In genomic region chr16:38288851-38289250, GRCm38 (mm10) we compare ENCODE assay signal across 23 mouse cellular contexts. TPM values are rescaled to one million over a fixed set of nuclear protein-coding genes. Genes with fewer than 3 reads are reported as not detected.
DNase-seq lines count a peak whose midpoint lies in the region; ATAC-seq lines count a peak whose summit lies in the region.
"Had no signal": no experiment of that assay in that cellular context is flagged by ENCODE, and none has a peak within 500 bp of the region (broad histone marks: within the 10 kb centered on the region; RNA-seq: fewer than 3 reads in every experiment).

No protein-coding gene starts in this region.

- no peaks in the 10 kb centered on the region for H3K9me3 ChIP-seq in liver, embryonic 11.5 days (ENCODE audit: control insufficient read depth, low read length)
- no peaks in the 10 kb centered on the region for H3K9me3 ChIP-seq in liver, embryonic 12.5 days (replicated peaks)
- H3K9me3 ChIP-seq: embryonic facial prominence, embryonic 13.5 days; lung, embryonic 15.5 days had no signal

- WGBS in liver, embryonic 11.5 days: 30% methylated on average over 6 of the region's 6 CpGs
- WGBS in liver, embryonic 12.5 days (ENCODE audit: insufficient replicate concordance): 28% methylated on average over 6 of the region's 6 CpGs

- no peak; the same call in 1 of the 2 replicates for ATAC-seq in liver, embryonic 11.5 days (replicated peaks; ENCODE audit: low FRiP score)
- ATAC-seq in liver, embryonic 12.5 days: no peak

- H3K27ac ChIP-seq in liver, embryonic 11.5 days (ENCODE audit: low read depth, low read length): no peak overlapping the region
- H3K27ac ChIP-seq in liver, embryonic 12.5 days: peak overlapping the region; percentile 67; the same call in 1 of the 2 replicates
- H3K27ac ChIP-seq: embryonic facial prominence, embryonic 13.5 days; left cerebral cortex, adult 2 months; lung, embryonic 15.5 days; macrophage had no signal

- peak; percentile 77 for DNase-seq in embryo, embryonic 10 days (ENCODE audit: low spot score)
- DNase-seq in embryo, embryonic 11 days: no peak
- peak; percentile 33 for DNase-seq in liver
- no peak for DNase-seq in liver, embryonic 11.5 days (ENCODE audit: low spot score)
- peak; percentile 65 for DNase-seq in yolk sac, embryonic 10.5 days (ENCODE audit: low spot score)
- DNase-seq in spleen, adult 12 weeks (ENCODE audit: low spot score): no peak
- DNase-seq in right cerebral cortex, postnatal 14 days: no peak
- DNase-seq: adrenal gland, adult 2 months; cerebellum, postnatal 10 days; gastrocnemius, postnatal 10 days; midbrain, embryonic 14.5 days; thymus, postnatal 4 days had no signal

- no peaks in the 10 kb centered on the region for H3K27me3 ChIP-seq in liver, embryonic 11.5 days (replicated peaks; ENCODE audit: control insufficient read depth, insufficient read depth, low read length)
- no peaks in the 10 kb centered on the region for H3K27me3 ChIP-seq in liver, embryonic 12.5 days (replicated peaks)
- H3K27me3 ChIP-seq: embryonic facial prominence, embryonic 13.5 days; lung, embryonic 15.5 days had no signal

- H3K4me1 ChIP-seq in liver, embryonic 11.5 days (replicated peaks; ENCODE audit: control insufficient read depth, insufficient read depth, low read length): peaks cover 14% of the 10 kb centered on the region
- H3K4me1 ChIP-seq in liver, embryonic 12.5 days: peaks cover 23% of the 10 kb centered on the region
- H3K4me1 ChIP-seq: lung, embryonic 15.5 days had no signal

- no peak overlapping the region for H3K4me2 ChIP-seq in liver, embryonic 11.5 days
- no peak overlapping the region for H3K4me2 ChIP-seq in liver, embryonic 12.5 days
- H3K4me2 ChIP-seq: embryonic facial prominence, embryonic 13.5 days; lung, embryonic 15.5 days had no signal

- no peak overlapping the region for H3K4me3 ChIP-seq in liver, embryonic 11.5 days (ENCODE audit: low read depth, low read length)
- H3K4me3 ChIP-seq in liver, embryonic 12.5 days: no peak overlapping the region
- H3K4me3 ChIP-seq: embryonic facial prominence, embryonic 13.5 days; left cerebral cortex, adult 2 months; lung, embryonic 15.5 days; myocyte had no signal

- no peak overlapping the region for H3K9ac ChIP-seq in liver, embryonic 11.5 days (ENCODE audit: low read depth, low read length)
- H3K9ac ChIP-seq in liver, embryonic 12.5 days: no peak overlapping the region
- H3K9ac ChIP-seq: embryonic facial prominence, embryonic 13.5 days; lung, embryonic 15.5 days had no signal

- H3K36me3 ChIP-seq in liver, embryonic 11.5 days (ENCODE audit: control insufficient read depth, insufficient read depth, low read length): no peaks in the 10 kb centered on the region
- no peaks in the 10 kb centered on the region for H3K36me3 ChIP-seq in liver, embryonic 12.5 days
- H3K36me3 ChIP-seq: embryonic facial prominence, embryonic 13.5 days; lung, embryonic 15.5 days had no signal

RNA-seq across cellular contexts. Expression of gene Nr1i2, which starts 5.8 kb away (rescaled TPM):
- polyA plus RNA-seq in liver, embryonic 11.5 days (2014; fragmentation: Nextera tagmentation; extraction: Ambion mirVana): 1.8 and 2.0 TPM in 2 replicates
- 1.4 and 1.8 TPM in 2 replicates for polyA plus RNA-seq in liver, embryonic 12.5 days (2016; fragmentation: Nextera tagmentation; extraction: Ambion mirVana)
- polyA plus RNA-seq: adrenal gland, adult 2 months; embryonic facial prominence, embryonic 13.5 days; frontal cortex, adult 2 months; hindbrain, embryonic 11.5 days; limb, embryonic 11.5 days; macrophage; midbrain, embryonic 14.5 days; myocyte; spleen, adult 2 months had no signal

RNA-seq across cellular contexts. Expression of gene Maats1, which starts 53.1 kb away (rescaled TPM):
- polyA plus RNA-seq in liver, embryonic 11.5 days (2014; fragmentation: Nextera tagmentation; extraction: Ambion mirVana): 0.05 TPM in 1 of 2 replicates, not detected in the other
- 0.05 TPM in 1 of 2 replicates, not detected in the other for polyA plus RNA-seq in liver, embryonic 12.5 days (2016; fragmentation: Nextera tagmentation; extraction: Ambion mirVana)
- polyA plus RNA-seq: adrenal gland, adult 2 months; macrophage had no signal

RNA-seq across cellular contexts. Expression of gene Cox17, which starts 57.9 kb away (rescaled TPM):
- 441 and 497 TPM in 2 replicates for polyA plus RNA-seq in liver, embryonic 11.5 days (2014; fragmentation: Nextera tagmentation; extraction: Ambion mirVana)
- polyA plus RNA-seq in liver, embryonic 12.5 days (2016; fragmentation: Nextera tagmentation; extraction: Ambion mirVana): 404 and 417 TPM in 2 replicates

RNA-seq across cellular contexts. Expression of gene Gm21987, which starts 58.0 kb away (rescaled TPM):
- polyA plus RNA-seq in liver, embryonic 11.5 days (2014; fragmentation: Nextera tagmentation; extraction: Ambion mirVana): not detected in 2 replicates
- polyA plus RNA-seq in liver, embryonic 12.5 days (2016; fragmentation: Nextera tagmentation; extraction: Ambion mirVana): not detected in 2 replicates
- polyA plus RNA-seq: adrenal gland, adult 2 months; embryonic facial prominence, embryonic 13.5 days; frontal cortex, adult 2 months; hindbrain, embryonic 11.5 days; limb, embryonic 11.5 days; lung, embryonic 15.5 days; macrophage; midbrain, embryonic 14.5 days; spleen, adult 2 months; testis, adult 2 months had no signal

Comparison
In these comparisons a context has a peak if more than half of its experiments do, and no peak if none do; other contexts are left out.
1. DNase-seq: peak in embryo, embryonic 10 days (single experiment), liver (single experiment) and yolk sac, embryonic 10.5 days (single experiment); none in embryo, embryonic 11 days (single experiment), liver, embryonic 11.5 days (single experiment), spleen, adult 12 weeks (single experiment) and right cerebral cortex, postnatal 14 days (single experiment).